Mouse (Mus musculus) intestine, embryonic 16.5 days (tissue): ENCODE measurements around the gene Tmcc1. TPM values are rescaled to one million over a fixed set of nuclear protein-coding genes. Genes with fewer than 3 reads are reported as not detected.

Experiments used
- ATAC-seq: fragments of 200-750 bp; cut with Nextera tagmentation; 2 replicates; pipeline ENCODE4 v1.8.0; 2017; ENCODE audit warnings: moderate TSS enrichment, moderate library complexity
- H3K27ac ChIP-seq: fragments of 300-500 bp; sonication (generic); 2 replicates; pipeline ENCODE4 v1.5.1; 2014; ENCODE audit warnings: mild to moderate bottlenecking, low read length
- H3K27me3 ChIP-seq: fragments of 300-500 bp; sonication (generic); replicated peaks from 2 replicates; pipeline ENCODE4 v1.6.1; 2014; ENCODE audit warnings: low read length, control low read depth, mixed read lengths; ENCODE audit not compliant: control insufficient read depth, insufficient read depth
- H3K36me3 ChIP-seq: fragments of 300-500 bp; sonication (generic); 2 replicates; pipeline ENCODE4 v1.6.1; 2014; ENCODE audit warnings: low read length, control low read depth; ENCODE audit not compliant: control insufficient read depth, insufficient read depth
- H3K4me1 ChIP-seq: fragments of 300-500 bp; sonication (generic); 2 replicates; pipeline ENCODE4 v1.6.1; 2014; ENCODE audit warnings: low read length, control low read depth, mixed read lengths; ENCODE audit not compliant: control insufficient read depth, insufficient read depth
- H3K4me2 ChIP-seq: fragments of 300-500 bp; sonication (generic); 2 replicates; pipeline ENCODE4 v1.6.1; 2014; ENCODE audit warnings: low read depth, low read length, control low read depth
- H3K4me3 ChIP-seq: fragments of 300-500 bp; sonication (generic); 2 replicates; pipeline ENCODE4 v1.5.1; 2014; ENCODE audit warnings: mild to moderate bottlenecking, low read length
- H3K9ac ChIP-seq: fragments of 300-500 bp; sonication (generic); 2 replicates; pipeline ENCODE4 v1.6.1; 2014; ENCODE audit warnings: low read depth, low read length
- H3K9me3 ChIP-seq: fragments of 300-500 bp; sonication (generic); 2 replicates; pipeline ENCODE4 v1.6.1; 2016; ENCODE audit warnings: low read length, control low read depth; ENCODE audit not compliant: control insufficient read depth
- WGBS: fragments of 180-500 bp; shearing (Covaris S2); extraction: QIAGEN DNeasy Blood & Tissue Kit; methylation state at CpG from one replicate; pipeline ENCODE4 v1.1.7; 2014; 5-methylcytosine and 5-hydroxymethylcytosine counted together
- polyA plus RNA-seq: library from polyadenylated mRNA; unstranded; fragments of >200 nt; fragmentation: Nextera tagmentation; extraction: Ambion mirVana; gene quantifications from 2 replicates; pipeline ENCODE4 v1.2.1, GENCODE M21; 2015

Tmcc1 gene
- polyA plus RNA-seq, 1 experiment from 2014 or later, result 8.9 TPM

GRCm38 (mm10) chr6:116097579-116097978 is 95.7 kb downstream of the Tmcc1 start:
- Histone ChIP-seq H3K4me3 (no peak overlapping the region), H3K4me2 (no peak overlapping the region), H3K9me3 (no peaks in the 10 kb centered on the region; the same call in 1 of the 2 replicates), H3K9ac (no peak overlapping the region), H3K4me1 (no peaks in the 10 kb centered on the region), H3K27ac (no peak overlapping the region), H3K27me3 (no peaks in the 10 kb centered on the region), H3K36me3 (0 out of 2 replicates have a peak, but pooled peaks cover 2% of the 10 kb centered on the region)
- ATAC-seq, result no peak
- 89% methylated on average over 2 of the region's 2 CpGs for WGBS

GRCm38 (mm10) chr6:116089402-116089801 is 103.9 kb downstream of the Tmcc1 start:
- Histone ChIP-seq H3K36me3 (no peaks in the 10 kb centered on the region), H3K27me3 (no peaks in the 10 kb centered on the region), H3K4me3 (no peak overlapping the region), H3K4me2 (no peak overlapping the region), H3K27ac (no peak overlapping the region), H3K9ac (no peak overlapping the region), H3K9me3 (no peaks in the 10 kb centered on the region), H3K4me1 (no peaks in the 10 kb centered on the region)
- ATAC-seq, result no peak

- Histone ChIP-seq H3K4me3 (no peak overlapping the region), H3K27ac (no peak overlapping the region), H3K27me3 (no peaks in the 10 kb centered on the region), H3K4me2 (no peak overlapping the region), H3K9me3 (no peaks in the 10 kb centered on the region), H3K4me1 (no peaks in the 10 kb centered on the region), H3K9ac (no peak overlapping the region), H3K36me3 (no peaks in the 10 kb centered on the region)
- WGBS, result 71% methylated on average over 1 of the region's 1 CpGs
- peak; percentile 66 for ATAC-seq
Measured at GRCm38 (mm10) chr6:116086036-116086435, 107.2 kb downstream of the Tmcc1 start.

DNA sequence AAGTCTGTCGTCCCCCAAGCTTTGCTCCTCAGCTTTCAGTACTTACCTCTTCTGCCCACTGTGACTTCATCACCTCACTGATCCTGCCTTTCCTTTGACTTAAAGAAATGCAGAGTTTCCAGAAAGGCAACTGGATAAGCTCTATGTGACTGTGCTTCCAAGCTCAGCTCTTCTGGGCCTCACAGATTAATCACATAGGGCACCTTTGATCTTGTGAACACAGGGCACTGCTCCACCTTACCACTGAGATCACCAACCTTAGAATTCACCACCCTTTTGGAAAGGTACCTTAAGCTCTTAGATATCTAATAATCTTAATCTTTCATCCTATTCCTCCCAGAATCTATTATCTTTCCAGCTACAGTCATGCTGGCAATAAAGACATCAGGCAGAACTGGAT is 111.0 kb downstream of the Tmcc1 start:
- Histone ChIP-seq H3K4me2 (no peak overlapping the region), H3K9ac (no peak overlapping the region), H3K27me3 (no peaks in the 10 kb centered on the region), H3K9me3 (no peaks in the 10 kb centered on the region), H3K36me3 (no peaks in the 10 kb centered on the region), H3K4me1 (no peaks in the 10 kb centered on the region), H3K4me3 (no peak overlapping the region), H3K27ac (no peak overlapping the region)
- WGBS, result 59% methylated on average over 1 of the region's 1 CpGs
- no peak for ATAC-seq

- no peak overlapping the region for H3K27ac ChIP-seq
- H3K9ac ChIP-seq, result no peak overlapping the region
- no peak overlapping the region for H3K4me3 ChIP-seq
- no peaks in the 10 kb centered on the region for H3K9me3 ChIP-seq
- ATAC-seq, result no peak
- no peaks in the 10 kb centered on the region for H3K36me3 ChIP-seq
- no peak overlapping the region for H3K4me2 ChIP-seq
- no peaks in the 10 kb centered on the region for H3K27me3 ChIP-seq
- no peaks in the 10 kb centered on the region for H3K4me1 ChIP-seq
- 68% methylated on average over 2 of the region's 2 CpGs for WGBS
Measured at GRCm38 (mm10) chr6:116081375-116081774, 111.9 kb downstream of the Tmcc1 start.

DNA sequence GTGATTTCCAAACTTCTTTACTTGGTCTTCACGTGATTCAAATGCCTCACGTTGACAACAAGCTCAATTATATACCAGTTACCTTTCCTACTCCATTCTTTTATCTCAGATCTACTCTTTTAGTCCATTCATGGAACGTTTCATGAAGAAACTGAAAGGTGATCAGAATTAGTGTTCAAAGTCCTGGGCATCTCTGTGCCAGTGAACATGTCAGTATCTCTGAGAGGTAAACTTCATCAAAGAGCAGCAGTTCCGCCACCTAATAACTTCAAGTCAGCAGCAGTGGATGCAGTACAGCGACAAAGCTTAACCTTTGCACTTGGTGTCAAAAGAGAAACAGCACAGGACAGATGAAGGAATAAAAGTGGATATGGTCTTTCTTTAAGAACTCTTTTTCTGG is 112.5 kb downstream of the Tmcc1 start:
- ATAC-seq, result no peak
- WGBS, result 61% methylated on average over 5 of the region's 5 CpGs
- Histone ChIP-seq H3K9ac (no peak overlapping the region), H3K4me3 (no peak overlapping the region), H3K27me3 (no peaks in the 10 kb centered on the region), H3K27ac (no peak overlapping the region), H3K36me3 (no peaks in the 10 kb centered on the region), H3K4me1 (no peaks in the 10 kb centered on the region), H3K9me3 (no peaks in the 10 kb centered on the region), H3K4me2 (no peak overlapping the region)

GRCm38 (mm10) chr6:116077608-116078007 is 115.7 kb downstream of the Tmcc1 start:
- H3K9ac ChIP-seq, result no peak overlapping the region
- H3K4me1 ChIP-seq, result peaks cover 9% of the 10 kb centered on the region
- ATAC-seq, result peak; percentile 62
- no peak overlapping the region for H3K4me2 ChIP-seq
- 54% methylated on average over 3 of the region's 3 CpGs for WGBS
- no peak overlapping the region for H3K4me3 ChIP-seq
- no peaks in the 10 kb centered on the region for H3K9me3 ChIP-seq
- H3K36me3 ChIP-seq, result no peaks in the 10 kb centered on the region
- H3K27me3 ChIP-seq, result no peaks in the 10 kb centered on the region
- no peak overlapping the region for H3K27ac ChIP-seq

DNA sequence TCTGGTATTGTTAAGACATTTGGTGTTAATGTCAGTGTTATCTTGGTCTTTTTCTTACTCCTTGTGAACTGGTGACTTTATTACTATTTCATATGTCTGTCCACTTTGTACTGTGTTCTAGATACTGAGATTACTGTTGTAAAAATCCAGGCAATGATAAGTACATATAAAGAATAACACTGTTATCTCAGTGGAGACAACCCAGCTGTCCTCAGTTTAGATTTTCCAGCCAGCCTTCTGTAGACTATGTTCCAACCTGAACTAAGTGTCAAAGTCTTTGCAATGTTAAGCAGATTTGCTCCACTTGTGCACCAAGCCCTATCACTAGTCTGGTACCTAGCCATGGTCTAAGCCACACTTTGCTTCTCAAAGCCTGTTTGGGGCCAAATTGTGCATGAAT is 118.4 kb downstream of the Tmcc1 start:
- Histone ChIP-seq H3K4me2 (no peak overlapping the region), H3K4me1 (peaks cover 9% of the 10 kb centered on the region), H3K9ac (no peak overlapping the region), H3K4me3 (no peak overlapping the region), H3K9me3 (no peaks in the 10 kb centered on the region), H3K27me3 (no peaks in the 10 kb centered on the region), H3K36me3 (no peaks in the 10 kb centered on the region), H3K27ac (peak overlapping the region; percentile 5; the same call in 1 of the 2 replicates)
- ATAC-seq, result peak; percentile 60

GRCm38 (mm10) chr6:116073610-116074009 is 119.7 kb downstream of the Tmcc1 start:
- Histone ChIP-seq H3K9me3 (no peaks in the 10 kb centered on the region), H3K36me3 (no peaks in the 10 kb centered on the region), H3K9ac (no peak overlapping the region), H3K4me3 (no peak overlapping the region), H3K4me2 (no peak overlapping the region), H3K27ac (no peak overlapping the region), H3K4me1 (peaks cover 9% of the 10 kb centered on the region), H3K27me3 (no peaks in the 10 kb centered on the region)
- no peak for ATAC-seq
- 88% methylated on average over 4 of the region's 4 CpGs for WGBS

DNA sequence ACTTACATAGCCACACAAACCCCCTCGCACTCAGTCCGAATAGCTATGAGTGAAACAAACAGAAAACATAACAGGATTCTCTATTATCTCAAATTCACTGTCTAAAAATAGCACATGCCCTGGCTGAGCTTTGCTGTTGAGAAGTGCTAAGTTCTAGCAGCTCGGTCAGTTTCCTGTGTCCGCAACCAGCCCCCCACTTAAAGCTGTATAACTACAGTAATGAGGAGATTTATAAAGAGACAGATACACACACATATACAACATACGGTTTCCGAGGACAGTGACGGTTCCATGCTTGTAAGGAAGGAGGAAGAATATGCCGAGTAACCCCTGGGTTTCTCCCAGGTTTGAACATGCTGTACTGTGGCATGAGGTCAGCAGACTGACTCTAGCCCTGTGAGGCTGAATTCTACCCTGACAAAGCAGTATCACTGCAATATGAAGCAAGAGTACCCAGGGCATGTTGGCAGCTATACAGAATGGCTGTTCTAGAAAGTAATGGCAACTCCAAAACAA is 120.5 kb downstream of the Tmcc1 start:
- no peak overlapping the region for H3K4me3 ChIP-seq
- H3K9ac ChIP-seq, result no peak overlapping the region
- peaks cover 9% of the 10 kb centered on the region for H3K4me1 ChIP-seq
- no peak overlapping the region; the same call in 1 of the 2 replicates for H3K4me2 ChIP-seq
- no peak for ATAC-seq
- no peaks in the 10 kb centered on the region for H3K27me3 ChIP-seq
- no peaks in the 10 kb centered on the region for H3K9me3 ChIP-seq
- 43% methylated on average over 8 of the region's 8 CpGs for WGBS
- H3K36me3 ChIP-seq, result no peaks in the 10 kb centered on the region
- no peak overlapping the region for H3K27ac ChIP-seq
